Mouse (Mus musculus): ENCODE results near the gene Ndufs3.

Gene Ndufs3

GRCm38 (mm10) chr2:90904076-90904855 lies at the start of gene Ndufs3, which contains the start of gene Kbtbd4:
Ndufs3 (minus strand) TSS chr2:90904827.
Kbtbd4 (plus strand) TSS chr2:90904740.
- peak; percentile 88 for DNase-seq (ENCODE audit: low read depth)

GRCm38 (mm10) chr2:90953461-90953860 lies 48.8 kb upstream of the Ndufs3 start:
- DNase-seq (ENCODE audit: low read depth) = no peak

- no peak for DNase-seq (ENCODE audit: low read depth)
Observed at GRCm38 (mm10) chr2:90950582-90951194, 46.1 kb upstream of the Ndufs3 start.

GRCm38 (mm10) chr2:90950149-90950548 lies 45.5 kb upstream of the Ndufs3 start:
- no peak for DNase-seq (ENCODE audit: low read depth)

- DNase-seq (ENCODE audit: low read depth) = no peak
Observed at GRCm38 (mm10) chr2:90941744-90942143, 37.1 kb upstream of the Ndufs3 start.

- DNase-seq (ENCODE audit: low read depth) = peak; percentile 61
Observed at GRCm38 (mm10) chr2:90940233-90941229, 35.9 kb upstream of the Ndufs3 start, which contains the start of gene Celf1. Celf1 (plus strand) TSS chr2:90940382.

- no peak for DNase-seq (ENCODE audit: low read depth)
Observed at GRCm38 (mm10) chr2:90939750-90940149, 35.1 kb upstream of the Ndufs3 start.

- no peak for DNase-seq (ENCODE audit: low read depth)
Observed at GRCm38 (mm10) chr2:90938362-90938761, 33.7 kb upstream of the Ndufs3 start.

GRCm38 (mm10) chr2:90932273-90932672 lies 27.6 kb upstream of the Ndufs3 start:
- DNase-seq (ENCODE audit: low read depth) = no peak

- DNase-seq (ENCODE audit: low read depth) = no peak
Observed at GRCm38 (mm10) chr2:90931829-90932228, 27.2 kb upstream of the Ndufs3 start.

GRCm38 (mm10) chr2:90928566-90928965 lies 23.9 kb upstream of the Ndufs3 start:
- DNase-seq (ENCODE audit: low read depth) = no peak

GRCm38 (mm10) chr2:90922636-90923035 lies 18.0 kb upstream of the Ndufs3 start:
- no peak for DNase-seq (ENCODE audit: low read depth)

- no peak for DNase-seq (ENCODE audit: low read depth)
Observed at GRCm38 (mm10) chr2:90921178-90921577, 16.6 kb upstream of the Ndufs3 start.

GRCm38 (mm10) chr2:90917999-90918698 lies 13.5 kb upstream of the Ndufs3 start:
- DNase-seq (ENCODE audit: low read depth) = no peak

- DNase-seq (ENCODE audit: low read depth) = no peak
Observed at GRCm38 (mm10) chr2:90917233-90917998, 12.8 kb upstream of the Ndufs3 start.

- no peak for DNase-seq (ENCODE audit: low read depth)
Observed at GRCm38 (mm10) chr2:90916560-90917232, 12.1 kb upstream of the Ndufs3 start.

- DNase-seq (ENCODE audit: low read depth) = no peak
Observed at GRCm38 (mm10) chr2:90915516-90915915, 10.9 kb upstream of the Ndufs3 start.

- DNase-seq (ENCODE audit: low read depth) = no peak
Observed at GRCm38 (mm10) chr2:90913671-90914070, 9.0 kb upstream of the Ndufs3 start.

GRCm38 (mm10) chr2:90911668-90912067 lies 7.0 kb upstream of the Ndufs3 start:
- no peak for DNase-seq (ENCODE audit: low read depth)

GRCm38 (mm10) chr2:90910861-90911260 lies 6.2 kb upstream of the Ndufs3 start:
- no peak for DNase-seq (ENCODE audit: low read depth)

Measured in c-Kit-positive CD71-negative TER-119-negative erythroid progenitor cells, embryonic 14.5 days (primary cell).